Mouse (Mus musculus) CH12.LX (cell line): Measurements from ENCODE around the gene Chd2. TPM values are rescaled to one million over a fixed set of nuclear protein-coding genes. Genes with fewer than 3 reads are reported as not detected.

Source experiments
- DNase-seq: peaks from one replicate; pipeline ENCODE4 v3.0.0-alpha.2; 2013; ENCODE audit errors: extremely low read depth
- H3K27ac ChIP-seq: 2 replicates; pipeline ENCODE4 v1.5.1; 2012; ENCODE audit warnings: low read depth, mild to moderate bottlenecking, control low read depth, moderate library complexity; ENCODE audit not compliant: insufficient read depth
- H3K27me3 ChIP-seq: replicated peaks from 2 replicates; pipeline ENCODE3; 2012; ENCODE audit warnings: inconsistent platforms
- H3K36me3 ChIP-seq, 2 experiments: replicated peaks in 1 of 2; 2 replicates each; pipeline versions ENCODE3 to v1.6.1; 2012; ENCODE audit warnings: inconsistent platforms in 1 of 2, low read length in 1 of 2, mild to moderate bottlenecking in 1 of 2, mixed read lengths in 1 of 2, moderate library complexity in 1 of 2; ENCODE audit not compliant: control insufficient read depth in 1 of 2, insufficient read depth in 1 of 2
- H3K4me1 ChIP-seq, 2 experiments: 2 replicates each; pipeline ENCODE4 v1.6.1; 2012; ENCODE audit warnings: inconsistent platforms in 1 of 2, moderate library complexity in 1 of 2; ENCODE audit not compliant: insufficient read depth in 2 of 2, control insufficient read depth in 1 of 2
- H3K4me2 ChIP-seq: 2 replicates; pipeline ENCODE4 v1.6.1; 2012; ENCODE audit warnings: low read depth, mild to moderate bottlenecking, control low read depth; ENCODE audit not compliant: poor library complexity, insufficient read depth, severe bottlenecking
- H3K4me3 ChIP-seq, 3 experiments: fragments of 150-350 bp in 1 of 3; sonication (generic) in 1 of 3; replicated peaks in 1 of 3; 2 replicates each; pipeline versions ENCODE3 to v1.5.1; 2011 to 2012; ENCODE audit warnings: low read depth in 2 of 3, low read length in 2 of 3, mild to moderate bottlenecking in 2 of 3, moderate library complexity in 2 of 3, control low read depth in 1 of 3, improper control_type of control experiment in 1 of 3, inconsistent platforms in 1 of 3, mixed read lengths in 1 of 3; ENCODE audit not compliant: poor library complexity in 1 of 3
- H3K79me2 ChIP-seq: replicated peaks from 2 replicates; pipeline ENCODE4 v1.6.1; 2012; ENCODE audit warnings: mild to moderate bottlenecking, moderate library complexity; ENCODE audit not compliant: control insufficient read depth, poor library complexity, insufficient read depth, severe bottlenecking; ENCODE audit errors: extremely low read depth
- H3K9ac ChIP-seq: 2 replicates; pipeline ENCODE4 v1.6.1; 2012; ENCODE audit warnings: low read depth, mild to moderate bottlenecking, control low read depth, moderate library complexity; ENCODE audit not compliant: insufficient read depth
- H3K9me3 ChIP-seq: replicated peaks from 2 replicates; pipeline ENCODE3; 2012; ENCODE audit warnings: low read length, inconsistent platforms, mixed read lengths
- CHD1 ChIP-seq: IDR thresholded peaks from 2 replicates; pipeline ENCODE4 v1.6.1; 2012; ENCODE audit warnings: low read depth, low read length, improper control_type of control experiment, inconsistent platforms
- CHD2 ChIP-seq: IDR thresholded peaks from 2 replicates; pipeline ENCODE4 v1.6.1; 2011; ENCODE audit warnings: low read length, improper control_type of control experiment
- CTCF ChIP-seq, 2 experiments: IDR thresholded peaks in 1 of 2; conservative IDR thresholded peaks in 1 of 2; 2 replicates each; pipeline ENCODE4 v1.5.1; 2011 to 2012; ENCODE audit warnings: low read depth in 2 of 2, low read length in 2 of 2, improper control_type of control experiment in 1 of 2, inconsistent platforms in 1 of 2, mild to moderate bottlenecking in 1 of 2, moderate library complexity in 1 of 2
- ELF1 ChIP-seq: IDR thresholded peaks from 2 replicates; pipeline ENCODE4 v1.6.1; 2014; ENCODE audit warnings: low read depth, mild to moderate bottlenecking, inconsistent platforms, low read length, improper control_type of control experiment
- EP300 ChIP-seq: IDR thresholded peaks from 2 replicates; pipeline ENCODE4 v1.6.1; 2011; ENCODE audit warnings: low read length, improper control_type of control experiment
- ETS1 ChIP-seq: conservative IDR thresholded peaks from 2 replicates; pipeline ENCODE4 v1.6.1; 2012; ENCODE audit warnings: low read depth, mild to moderate bottlenecking, inconsistent platforms, low read length, improper control_type of control experiment, moderate library complexity
- GABPA ChIP-seq: IDR thresholded peaks from 2 replicates; pipeline ENCODE4 v1.6.1; 2012; ENCODE audit warnings: low read depth, low read length, improper control_type of control experiment, inconsistent platforms; ENCODE audit not compliant: insufficient replicate concordance
- IRF4 ChIP-seq: IDR thresholded peaks from 2 replicates; pipeline ENCODE4 v1.6.1; 2014; ENCODE audit warnings: low read depth, mild to moderate bottlenecking, inconsistent platforms, low read length, improper control_type of control experiment
- JUND ChIP-seq: conservative IDR thresholded peaks from 2 replicates; pipeline ENCODE4 v1.6.1; 2011; ENCODE audit warnings: low read depth, low read length, improper control_type of control experiment
- KAT2A ChIP-seq: IDR thresholded peaks from 2 replicates; pipeline ENCODE4 v1.6.1; 2012; ENCODE audit warnings: low read length, improper control_type of control experiment, inconsistent platforms; ENCODE audit not compliant: insufficient replicate concordance
- MAFK ChIP-seq: IDR thresholded peaks from 2 replicates; pipeline ENCODE4 v1.6.1; 2011; ENCODE audit warnings: low read length, improper control_type of control experiment; ENCODE audit not compliant: insufficient replicate concordance
- MEF2A ChIP-seq: IDR thresholded peaks from 2 replicates; pipeline ENCODE4 v1.6.1; 2014; ENCODE audit warnings: low read depth, mild to moderate bottlenecking, inconsistent platforms, low read length, improper control_type of control experiment, borderline replicate concordance
- MXI1 ChIP-seq: IDR thresholded peaks from 2 replicates; pipeline ENCODE4 v1.6.1; 2011; ENCODE audit warnings: mild to moderate bottlenecking, low read depth, low read length, improper control_type of control experiment
- MYC ChIP-seq: IDR thresholded peaks from 2 replicates; pipeline ENCODE4 v1.6.1; 2011; ENCODE audit warnings: low read depth, mild to moderate bottlenecking, improper control_type of control experiment, low read length
- POLR2A ChIP-seq: IDR thresholded peaks from 2 replicates; pipeline ENCODE4 v1.6.1; 2011; ENCODE audit warnings: low read depth, mild to moderate bottlenecking, improper control_type of control experiment, low read length
- RCOR1 ChIP-seq: conservative IDR thresholded peaks from 2 replicates; pipeline ENCODE4 v1.6.1; 2012; ENCODE audit warnings: low read depth, mild to moderate bottlenecking, inconsistent platforms, low read length, improper control_type of control experiment
- TCF12 ChIP-seq: IDR thresholded peaks from 2 replicates; pipeline ENCODE4 v1.6.1; 2014; ENCODE audit warnings: low read depth, mild to moderate bottlenecking, inconsistent platforms, low read length, improper control_type of control experiment
- UBTF ChIP-seq: IDR thresholded peaks from 2 replicates; pipeline ENCODE4 v1.6.1; 2012; ENCODE audit warnings: low read depth, mild to moderate bottlenecking, inconsistent platforms, low read length, improper control_type of control experiment, moderate library complexity
- ZC3H11A ChIP-seq: IDR thresholded peaks from 2 replicates; pipeline ENCODE4 v1.6.1; 2012; ENCODE audit warnings: low read depth, mild to moderate bottlenecking, inconsistent platforms, low read length, improper control_type of control experiment
- ZMIZ1 ChIP-seq: IDR thresholded peaks from 2 replicates; pipeline ENCODE4 v1.6.1; 2012; ENCODE audit warnings: low read depth, mild to moderate bottlenecking, inconsistent platforms, low read length, improper control_type of control experiment
- ZNF384 ChIP-seq: IDR thresholded peaks from 2 replicates; pipeline ENCODE4 v1.6.1; 2012; ENCODE audit warnings: low read depth, low read length, improper control_type of control experiment, inconsistent platforms
- dilution Hi-C: fragments of 300-500 bp; cut with MboI; formaldehyde crosslinking; loops from 2 replicates; pipeline ENCODE4 v1.14.3; 2020; ENCODE audit warnings: low sequenced_read_pairs; ENCODE audit not compliant: extremely low pct_unique_long_range_greater_than_20kb, extremely low pct_ligation_motif_present
- in situ Hi-C: fragments of 300-500 bp; cut with MboI; formaldehyde crosslinking; loops from 3 replicates; pipeline ENCODE4 v1.14.3; 2019; ENCODE audit warnings: low sequenced_read_pairs, low pct_ligation_motif_present, low pct_unique_long_range_greater_than_20kb, mixed read lengths
- polyA plus RNA-seq: library from polyadenylated mRNA; unstranded; fragments of >175 nt; gene quantifications from 2 replicates; pipeline ENCODE4 v1.2.1, GENCODE M21; 2012; ENCODE audit warnings: low read depth; ENCODE audit not compliant: insufficient read length
- total RNA-seq, 2 experiments: library from RNA; depleted of rRNA; stranded (reverse); fragments of 300-350 nt in 1 of 2; fragments of >200 nt in 1 of 2; gene quantifications; 2 replicates each; pipeline ENCODE4 v1.2.3; 2012 to 2014

Gene Chd2
- total and polyA plus RNA-seq, 3 experiments = 23.2 to 39.3 (median 30.9) TPM

- in situ Hi-C loops = no loop called here
- peaks cover 92% of the 10 kb centered on the region for H3K79me2 ChIP-seq
- no peak overlapping the region; the same call in 1 of the 2 replicates for H3K9ac ChIP-seq
- dilution Hi-C loops = no loop called here
- no peaks in the 10 kb centered on the region for H3K27me3 ChIP-seq
- H3K36me3 ChIP-seq = peaks cover 33 to 71% of the 10 kb centered on the region in 2 experiments
- no peak overlapping the region for H3K4me3 ChIP-seq
- TF ChIP-seq ELF1 (0 out of 2 replicates have a peak, but pooled peaks have one; percentile 31), IRF4 (0 out of 2 replicates have a peak, but pooled peaks have one; percentile 5), POLR2A (peak; percentile 4; the same call in 1 of the 2 replicates), MYC (0 out of 2 replicates have a peak, but pooled peaks have one; percentile 4), ZC3H11A (no peak), UBTF (no peak), CHD2 (no peak), ZMIZ1 (0 out of 2 replicates have a peak, but pooled peaks have one; percentile 30), MAFK (no peak), GABPA (no peak), CTCF (conservative IDR thresholded peaks at IDR 0.05 in 1 of 2, IDR thresholded peaks at IDR 0.05 in 1 of 2; ENCODE audit: low read depth in 2 of 2, low read length in 2 of 2) (no peak), CHD1 (no peak), MXI1 (0 out of 2 replicates have a peak, but pooled peaks have one; percentile 28), EP300 (peak; percentile 44; the same call in 1 of the 2 replicates), JUND (no peak), KAT2A (no peak)
- DNase-seq = no peak
- H3K4me1 ChIP-seq = peaks cover 11 to 72% of the 10 kb centered on the region in 2 experiments; a peak in 3 of 4 replicates
- H3K9me3 ChIP-seq = no peaks in the 10 kb centered on the region
- H3K4me2 ChIP-seq = peak overlapping the region; percentile 75
- H3K27ac ChIP-seq = no peak overlapping the region; the same call in 1 of the 2 replicates
Observed at GRCm38 (mm10) chr7:73531506-73532093, 10.0 kb downstream of the Chd2 start.

- TF ChIP-seq MEF2A (no peak), IRF4 (no peak), ZMIZ1 (no peak), UBTF (0 out of 2 replicates have a peak, but pooled peaks have one; percentile 2), TCF12 (no peak), ZNF384 (peak; percentile 73), RCOR1 (no peak), ETS1 (no peak), GABPA (no peak), CTCF (conservative IDR thresholded peaks at IDR 0.05 in 1 of 2, IDR thresholded peaks at IDR 0.05 in 1 of 2; ENCODE audit: low read depth in 2 of 2, low read length in 2 of 2) (no peak)
- Histone ChIP-seq H3K9ac (no peak overlapping the region), H3K4me3 (no peak overlapping the region), H3K27me3 (no peaks in the 10 kb centered on the region), H3K4me1 (peaks cover 11 to 64% of the 10 kb centered on the region in 2 experiments; a peak in 3 of 4 replicates), H3K9me3 (no peaks in the 10 kb centered on the region), H3K27ac (no peak overlapping the region), H3K79me2 (peaks cover 89% of the 10 kb centered on the region), H3K36me3 (peaks cover 33 to 70% of the 10 kb centered on the region in 2 experiments), H3K4me2 (no peak overlapping the region)
- dilution Hi-C loops (no loop called here), in situ Hi-C loops (no loop called here)
- no peak for DNase-seq
Observed at GRCm38 (mm10) chr7:73530846-73531245, 10.8 kb downstream of the Chd2 start.
